Mouse (Mus musculus) right cerebral cortex, postnatal 25 days (tissue): ENCODE measurements around the gene Cd72.
A peak's percentile ranks its signal among the peaks of the same experiment; 100 is the strongest.

Experiments
- DNase-seq: peaks from one replicate; pipeline ENCODE4 v3.0.0; 2022

Cd72 gene

DNA sequence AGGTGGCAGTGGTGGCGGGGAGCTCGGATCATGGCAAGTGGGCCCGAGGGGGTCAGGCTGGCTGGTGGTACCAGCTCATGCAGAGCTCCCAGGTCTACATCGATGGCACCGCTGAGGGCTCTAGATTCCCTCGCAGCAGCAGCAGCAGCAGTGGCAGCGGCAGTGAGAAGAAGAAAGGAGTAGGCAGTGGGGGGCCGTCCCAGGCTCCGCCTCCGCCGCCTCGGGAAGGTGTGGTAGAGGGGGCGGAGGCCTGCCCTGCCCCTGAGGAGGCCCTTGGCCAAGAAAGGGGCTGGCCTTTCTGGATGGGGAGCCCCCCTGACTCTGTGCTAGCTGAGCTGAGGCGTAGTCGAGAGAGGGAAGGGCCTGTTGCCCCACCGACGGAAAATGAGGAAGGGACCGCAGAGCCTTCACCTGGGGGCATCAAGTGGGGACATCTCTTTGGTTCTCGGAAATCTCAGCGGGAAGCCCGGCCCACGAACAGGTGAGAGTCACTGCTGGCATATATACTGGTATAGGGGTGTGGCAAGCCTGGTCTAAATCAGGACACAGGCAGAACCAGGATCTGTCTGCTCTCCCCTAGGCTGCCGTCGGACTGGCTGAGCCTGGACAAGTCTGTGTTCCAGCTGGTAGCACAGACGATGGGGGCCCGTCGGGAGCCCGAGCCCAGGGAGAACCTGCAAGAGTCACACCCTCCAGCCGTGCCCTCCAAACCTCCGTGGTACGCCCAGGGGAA, 28.6 kb downstream of the Cd72 start:
- no peak for DNase-seq

GRCm38 (mm10) chr4:43425197-43425596, 29.2 kb downstream of the Cd72 start:
- no peak for DNase-seq

GRCm38 (mm10) chr4:43424072-43424471, 30.4 kb downstream of the Cd72 start:
- no peak for DNase-seq

- DNase-seq: no peak
These were observed 31.0 kb downstream of the Cd72 start for GRCm38 (mm10) chr4:43423267-43423934.

- no peak for DNase-seq
These were observed 32.7 kb downstream of the Cd72 start for GRCm38 (mm10) chr4:43421632-43422240.

GRCm38 (mm10) chr4:43420305-43420704, 34.1 kb downstream of the Cd72 start:
- peak; percentile 66 for DNase-seq

GRCm38 (mm10) chr4:43419801-43420281, 34.6 kb downstream of the Cd72 start:
- DNase-seq: no peak

DNA sequence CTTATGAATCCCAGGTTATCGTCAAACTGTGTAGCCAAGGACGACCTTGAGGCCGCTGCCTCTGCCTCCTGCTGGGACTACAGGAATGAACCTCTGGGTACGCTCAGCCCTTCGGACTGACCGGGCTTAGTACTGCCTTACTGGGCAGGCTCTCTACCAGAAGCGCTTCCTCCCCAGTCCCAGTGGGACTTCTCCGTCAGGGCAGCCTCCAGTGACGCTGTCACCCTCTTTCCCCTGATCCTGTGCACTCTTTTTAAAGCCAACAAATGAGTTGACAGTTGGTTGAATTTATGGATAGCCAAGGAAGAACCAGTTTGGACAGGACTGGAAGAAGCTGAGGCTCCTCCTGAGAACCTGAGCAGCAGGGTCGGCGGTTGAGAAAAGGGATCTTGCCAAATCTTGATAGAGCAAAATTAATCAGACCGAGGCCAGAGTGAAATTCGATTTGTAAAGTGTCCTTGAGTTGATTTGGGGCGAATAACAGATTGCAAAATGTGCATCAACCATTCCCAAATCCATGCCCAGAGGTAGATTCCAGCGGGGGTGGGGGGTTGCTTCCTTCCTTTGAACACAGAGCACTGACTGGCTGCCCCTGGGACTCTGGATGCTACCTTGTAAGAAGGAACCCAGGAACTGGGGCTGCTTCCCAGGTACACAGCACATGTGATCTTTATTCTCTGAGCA, 35.3 kb downstream of the Cd72 start:
- no peak for DNase-seq

GRCm38 (mm10) chr4:43418450-43418849, 36.0 kb downstream of the Cd72 start:
- no peak for DNase-seq

DNA sequence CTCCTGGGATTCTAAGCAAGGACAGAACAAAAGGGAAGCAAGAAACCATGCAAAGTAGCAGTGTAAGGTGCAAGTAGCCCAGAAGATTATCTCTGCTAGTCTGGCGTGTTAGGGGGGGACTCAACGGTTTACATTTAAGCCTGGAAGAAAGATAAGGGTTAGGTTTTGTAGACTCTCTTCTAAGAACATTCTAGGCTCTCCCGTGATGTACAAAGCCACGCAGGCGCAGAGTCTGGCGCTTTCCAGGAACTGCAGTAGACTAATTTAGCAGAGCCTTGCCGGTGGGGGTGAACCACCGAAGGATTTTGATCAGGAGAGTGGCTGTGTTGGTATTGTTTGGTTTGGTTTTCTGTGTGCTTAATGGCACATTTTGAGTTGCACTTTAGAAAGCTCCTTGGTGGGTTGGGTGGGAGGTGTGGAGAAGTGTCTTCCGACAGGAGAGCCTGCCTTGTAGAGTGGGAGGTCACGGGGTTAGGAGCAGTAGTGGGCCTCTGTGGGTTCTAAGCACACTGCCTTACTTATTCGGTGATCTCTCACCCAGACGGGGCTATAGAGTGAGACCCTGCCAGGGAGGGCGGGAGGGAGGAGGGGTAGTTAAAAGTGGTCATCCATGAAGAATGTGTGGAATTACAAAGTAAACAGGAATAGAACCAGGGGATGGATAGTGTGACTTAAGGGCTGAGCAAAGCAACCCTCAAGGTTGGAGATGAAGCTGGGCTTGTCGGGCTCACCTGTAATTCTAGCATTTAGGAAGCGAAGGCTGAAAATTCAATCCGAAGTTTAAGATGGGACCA, 37.0 kb downstream of the Cd72 start:
- DNase-seq: no peak

GRCm38 (mm10) chr4:43416071-43416490, 38.3 kb downstream of the Cd72 start:
- DNase-seq: no peak

DNA sequence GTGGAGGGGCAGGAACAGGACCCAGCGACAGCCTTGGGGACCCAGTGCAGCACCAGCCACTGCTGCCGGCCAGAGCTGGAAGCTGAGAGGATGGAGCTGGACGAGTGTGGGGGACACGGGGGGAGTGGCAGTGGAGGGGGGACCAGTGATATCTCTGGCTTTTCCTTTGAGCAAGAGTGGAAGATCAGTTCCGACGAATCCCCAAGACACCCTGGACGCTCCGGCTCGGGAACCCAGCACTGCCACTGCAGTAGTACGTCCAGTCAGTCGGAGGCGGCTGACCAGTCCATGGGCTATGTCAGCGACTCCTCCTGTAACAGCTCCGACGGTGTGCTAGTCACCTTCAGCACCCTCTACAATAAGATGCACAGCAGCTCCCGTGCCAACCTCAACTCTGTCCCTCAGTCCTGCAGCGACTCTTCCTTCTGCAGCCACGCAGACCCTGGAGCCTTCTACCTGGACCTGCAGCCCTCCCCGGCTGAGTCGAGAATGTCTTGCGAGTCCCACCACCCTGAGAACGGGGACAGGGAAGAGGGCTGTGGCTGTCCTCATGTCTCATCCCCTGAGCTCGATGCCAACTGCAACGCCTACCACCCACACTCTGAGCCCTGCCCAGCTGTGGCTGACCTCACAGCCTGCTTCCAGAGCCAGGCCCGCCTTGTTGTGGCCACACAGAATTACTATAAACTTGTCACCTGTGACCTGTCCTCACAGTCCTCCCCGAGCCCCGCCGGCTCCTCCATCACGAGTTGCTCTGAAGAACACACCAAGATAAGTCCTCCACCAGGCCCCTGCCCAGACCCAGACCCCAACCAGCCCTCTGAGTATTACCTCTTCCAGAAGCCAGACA, 39.0 kb downstream of the Cd72 start:
- no peak for DNase-seq

DNA sequence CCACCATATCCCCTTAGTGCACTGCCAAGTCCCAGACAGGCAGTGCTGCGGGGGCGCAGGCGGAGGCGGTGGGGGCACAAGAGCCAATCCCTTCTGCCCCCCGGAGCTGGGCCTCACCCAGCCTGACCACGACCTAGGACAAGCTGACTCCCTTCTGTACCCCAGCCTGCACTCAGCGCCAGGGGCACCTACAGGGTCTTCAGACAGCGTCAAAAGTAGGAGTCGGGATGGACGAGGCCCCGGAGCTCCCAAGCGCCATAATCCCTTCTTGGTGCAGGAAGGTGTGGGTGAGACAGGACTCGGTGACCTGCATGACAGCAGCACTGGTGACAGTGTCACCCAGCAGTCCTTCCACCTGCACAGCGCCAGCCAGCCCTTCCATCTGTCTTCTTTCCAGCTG, 39.7 kb downstream of the Cd72 start:
- DNase-seq: no peak

DNA sequence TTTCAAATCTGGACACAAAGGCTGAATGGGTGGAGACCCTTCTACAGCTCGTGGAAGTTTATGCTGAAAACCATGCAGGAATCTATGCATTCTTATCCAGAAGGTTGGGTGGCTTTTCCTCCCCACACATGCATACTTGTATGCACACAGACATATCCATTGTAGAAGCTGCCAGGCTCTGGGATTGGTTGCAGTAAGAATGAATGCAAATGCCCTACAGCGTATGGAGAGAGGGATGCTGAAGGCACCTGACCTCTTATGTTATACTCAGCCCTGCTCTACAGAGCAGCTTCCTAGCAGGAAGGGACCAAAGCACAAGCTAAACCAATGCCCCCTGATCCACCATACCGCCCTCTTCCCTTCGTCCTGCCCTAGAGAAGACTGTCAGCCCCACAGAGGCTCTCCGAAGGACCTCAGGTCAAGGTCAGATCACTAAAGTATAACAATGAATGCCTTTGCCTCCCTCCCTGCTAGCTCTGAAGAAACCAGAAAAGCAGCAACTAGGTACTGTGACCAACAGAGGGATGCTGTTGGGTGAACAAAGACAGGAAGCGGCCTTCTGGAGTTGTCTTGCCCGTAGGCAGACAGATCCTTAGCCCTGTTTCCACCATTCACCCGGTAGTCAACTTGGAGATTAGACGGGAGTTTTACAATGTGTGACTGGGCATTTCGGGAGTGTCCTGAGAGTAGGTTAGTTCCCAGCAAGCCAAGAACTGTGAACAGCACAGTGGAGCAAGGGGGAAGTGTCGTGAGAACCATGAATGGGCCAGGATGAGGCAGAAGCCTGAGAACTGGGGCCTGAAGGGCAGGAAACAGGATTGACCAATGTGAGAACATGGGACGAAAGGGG, 47.1 kb downstream of the Cd72 start:
- DNase-seq: no peak

DNA sequence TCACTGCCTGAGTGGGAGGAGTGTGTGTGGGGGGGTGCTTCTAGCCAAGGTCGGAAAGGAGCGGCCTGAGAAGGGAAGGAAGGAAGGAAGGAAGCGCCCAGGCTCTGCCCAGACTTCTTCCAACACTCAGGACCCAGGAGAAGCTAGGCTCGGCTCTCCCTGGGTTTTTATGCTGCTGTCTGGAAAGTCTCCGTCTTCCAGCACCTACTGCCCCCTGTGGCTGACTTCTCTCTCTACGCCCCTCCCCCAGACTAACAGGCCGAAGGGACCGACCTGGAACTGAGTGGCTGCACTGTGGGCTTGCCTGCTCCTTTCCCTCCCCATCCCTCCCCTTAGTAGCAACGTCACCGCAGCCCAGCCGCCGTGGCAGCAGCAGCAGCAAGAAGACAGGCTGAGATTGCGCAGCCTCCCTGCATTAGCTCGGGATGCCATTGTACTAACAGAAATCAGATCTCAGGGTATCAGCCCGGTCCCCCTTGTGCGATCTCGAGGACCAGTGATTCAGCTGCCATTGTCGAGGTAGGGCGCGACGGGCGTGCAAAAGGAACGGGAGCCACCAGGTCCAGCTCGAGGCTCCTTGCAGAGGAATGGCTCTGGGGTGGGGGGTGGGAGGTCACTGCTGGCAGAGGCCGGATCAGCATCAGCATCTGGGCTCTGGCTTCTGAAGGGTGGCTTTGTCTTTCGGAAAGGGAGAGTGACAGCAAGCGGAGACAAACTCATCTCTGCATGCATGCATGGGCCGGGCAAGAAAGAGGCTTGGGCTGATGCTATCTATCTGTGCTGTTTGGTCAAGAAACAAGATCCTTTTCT, 48.1 kb downstream of the Cd72 start:
- DNase-seq: peak; percentile 75

- no peak for DNase-seq
These were observed 49.7 kb downstream of the Cd72 start for GRCm38 (mm10) chr4:43404697-43405096.

DNA sequence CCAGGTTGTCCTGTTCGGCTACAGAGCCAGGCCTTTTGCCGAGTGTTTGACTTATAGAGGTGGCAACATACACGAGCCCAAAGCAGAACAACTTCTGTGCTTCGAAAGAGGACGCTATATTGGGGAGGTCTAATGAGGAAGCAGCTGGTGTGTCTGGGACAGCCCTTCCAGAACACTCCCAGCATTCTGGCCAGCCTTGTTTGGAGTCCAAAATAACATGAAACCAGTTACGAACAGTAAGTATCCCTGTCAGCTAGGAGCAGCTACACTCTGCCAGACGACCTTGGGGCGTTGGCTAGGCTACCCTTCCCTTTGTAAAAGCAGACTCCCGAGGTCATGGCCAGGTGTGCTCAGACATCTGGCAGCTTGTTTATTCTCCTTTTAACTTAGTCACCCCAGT, 52.2 kb downstream of the Cd72 start:
- no peak for DNase-seq

- DNase-seq: no peak
These were observed 52.9 kb downstream of the Cd72 start for GRCm38 (mm10) chr4:43401486-43401885.

DNA sequence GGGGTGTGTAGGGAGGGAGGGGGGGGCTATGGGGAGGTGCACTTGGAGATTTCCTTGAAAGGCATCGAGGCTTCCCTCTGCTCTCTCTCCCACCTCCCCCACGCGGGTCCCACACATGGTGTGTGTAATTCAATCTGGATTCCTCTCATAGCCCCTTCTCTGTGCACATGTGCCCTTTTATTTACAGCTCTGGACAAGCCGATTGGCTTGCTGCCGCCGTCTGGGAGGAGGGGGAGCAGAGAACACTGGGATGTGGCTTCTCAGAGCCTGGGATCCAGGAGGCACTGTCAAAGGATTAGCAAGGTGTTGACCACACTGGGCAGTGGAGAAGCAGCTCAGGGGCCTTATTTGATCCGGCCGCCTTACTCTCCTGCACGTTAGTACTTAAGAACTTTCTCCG, 53.5 kb downstream of the Cd72 start:
- DNase-seq: no peak
